Comparison of ENCODE assay signal across 8 mouse cellular contexts in genomic region chr9:28402770-28403650, GRCm38 (mm10).
DNase-seq lines count a peak whose midpoint lies in the region; ATAC-seq and TF ChIP-seq lines count a peak whose summit lies in the region.

No protein-coding gene starts in this region.

- H3K4me3 ChIP-seq in kidney, adult 2 months (ENCODE audit: insufficient read depth, low read depth, low read length) = no peak overlapping the region
- H3K4me3 ChIP-seq in forebrain, embryonic 16.5 days (replicated peaks; ENCODE audit: low read length) = peak overlapping the region; percentile 62
- H3K4me3 ChIP-seq in intestine, embryonic 14.5 days (ENCODE audit: low read depth, low read length) = peak overlapping the region; percentile 48
- H3K4me3 ChIP-seq in liver, embryonic 15.5 days (replicated peaks) = no peak overlapping the region

- peak overlapping the region; percentile 99 for H3K4me2 ChIP-seq in forebrain, embryonic 16.5 days (ENCODE audit: low read length)
- peak overlapping the region; percentile 95 for H3K4me2 ChIP-seq in intestine, embryonic 14.5 days (ENCODE audit: low read length)
- H3K4me2 ChIP-seq in liver, embryonic 15.5 days = peak overlapping the region; percentile 39

- DNase-seq in kidney, postnatal 10 days = peak; percentile 41
- DNase-seq in kidney, adult 2 months = no peak
- DNase-seq in cerebellum, adult 18-20 months = peak; percentile 74 to 84
- peak; percentile 67 for DNase-seq in intestine, embryonic 14.5 days (ENCODE audit: low spot score)
- DNase-seq in right cerebral cortex, postnatal 25 days = peak; percentile 78
- DNase-seq in spleen, postnatal 36 days (ENCODE audit: low spot score in 2 of 2) = no peak

- H3K36me3 ChIP-seq in kidney, adult 2 months (ENCODE audit: control insufficient read depth, insufficient read depth, low read length) = no peaks in the 10 kb centered on the region
- no peaks in the 10 kb centered on the region for H3K36me3 ChIP-seq in forebrain, embryonic 16.5 days (ENCODE audit: control insufficient read depth, insufficient read depth)
- H3K36me3 ChIP-seq in intestine, embryonic 14.5 days (ENCODE audit: control insufficient read depth, insufficient read depth, low read length) = no peaks in the 10 kb centered on the region
- H3K36me3 ChIP-seq in liver, embryonic 15.5 days (replicated peaks) = no peaks in the 10 kb centered on the region

- no peaks in the 10 kb centered on the region for H3K4me1 ChIP-seq in kidney, adult 2 months (ENCODE audit: control insufficient read depth, insufficient read depth, low read length)
- H3K4me1 ChIP-seq in forebrain, embryonic 16.5 days (replicated peaks; ENCODE audit: control insufficient read depth, insufficient read depth, low read length) = peaks cover 23% of the 10 kb centered on the region
- H3K4me1 ChIP-seq in intestine, embryonic 14.5 days (replicated peaks; ENCODE audit: control insufficient read depth, insufficient read depth, low read length) = no peaks in the 10 kb centered on the region
- no peaks in the 10 kb centered on the region for H3K4me1 ChIP-seq in liver, embryonic 15.5 days (replicated peaks)

- H3K27me3 ChIP-seq in kidney, adult 2 months (replicated peaks; ENCODE audit: control insufficient read depth, insufficient read depth, low read length) = no peaks in the 10 kb centered on the region; the same call in 1 of the 2 replicates
- H3K27me3 ChIP-seq in forebrain, embryonic 16.5 days (replicated peaks; ENCODE audit: control insufficient read depth, insufficient read depth, low read length) = no peaks in the 10 kb centered on the region
- H3K27me3 ChIP-seq in intestine, embryonic 14.5 days (replicated peaks; ENCODE audit: control insufficient read depth, insufficient read depth, low read length) = peaks cover 37% of the 10 kb centered on the region
- peaks cover 32% of the 10 kb centered on the region for H3K27me3 ChIP-seq in liver, embryonic 15.5 days

- no peak for TF ChIP-seq CTCF in kidney, adult 2 months (conservative IDR thresholded peaks at IDR 0.05; ENCODE audit: insufficient read depth, insufficient read length, low read depth, low read length)

- no peak overlapping the region for H3K27ac ChIP-seq in kidney, adult 2 months (ENCODE audit: insufficient read depth, low read depth, low read length)
- no peak overlapping the region for H3K27ac ChIP-seq in forebrain, embryonic 16.5 days (ENCODE audit: low read length)
- no peak overlapping the region for H3K27ac ChIP-seq in intestine, embryonic 14.5 days (ENCODE audit: low read depth)
- H3K27ac ChIP-seq in liver, embryonic 15.5 days (replicated peaks) = no peak overlapping the region

- peak; percentile 81 for ATAC-seq in forebrain, embryonic 16.5 days
- ATAC-seq in intestine, embryonic 14.5 days (replicated peaks; ENCODE audit: low FRiP score, low TSS enrichment, low read depth) = peak; percentile 61
- no peak for ATAC-seq in liver, embryonic 15.5 days (ENCODE audit: insufficient read depth)

- no peaks in the 10 kb centered on the region for H3K9me3 ChIP-seq in forebrain, embryonic 16.5 days (ENCODE audit: control insufficient read depth, low read length)
- H3K9me3 ChIP-seq in intestine, embryonic 14.5 days (ENCODE audit: control insufficient read depth, low read length) = no peaks in the 10 kb centered on the region
- H3K9me3 ChIP-seq in liver, embryonic 15.5 days (replicated peaks) = no peaks in the 10 kb centered on the region

- H3K9ac ChIP-seq in forebrain, embryonic 16.5 days (replicated peaks; ENCODE audit: low read depth, low read length) = peak overlapping the region; percentile 58
- H3K9ac ChIP-seq in intestine, embryonic 14.5 days (ENCODE audit: low read length) = peak overlapping the region; percentile 31; the same call in 1 of the 2 replicates
- H3K9ac ChIP-seq in liver, embryonic 15.5 days = no peak overlapping the region

- no peak for TF ChIP-seq POLR2A in kidney, adult 2 months (IDR thresholded peaks at IDR 0.05; ENCODE audit: low read depth, low read length)

- WGBS in kidney, adult 2 months = 2% methylated on average over 56 of the region's 56 CpGs
- WGBS in forebrain, embryonic 16.5 days = 1% methylated on average over 55 of the region's 56 CpGs
- 2% methylated on average over 56 of the region's 56 CpGs for WGBS in intestine, embryonic 14.5 days
- WGBS in liver, embryonic 15.5 days (ENCODE audit: insufficient replicate concordance) = 1% methylated on average over 55 of the region's 56 CpGs

Comparison
In these comparisons a context has a peak if more than half of its experiments do, and no peak if none do; other contexts are left out.
1. DNase-seq: peak in kidney, postnatal 10 days (single experiment), cerebellum, adult 18-20 months (2 of 2), intestine, embryonic 14.5 days (single experiment) and right cerebral cortex, postnatal 25 days (single experiment); none in kidney, adult 2 months (single experiment) and spleen, postnatal 36 days (0 of 2).
2. H3K4me3 ChIP-seq: peak in forebrain, embryonic 16.5 days (single experiment) and intestine, embryonic 14.5 days (single experiment); none in kidney, adult 2 months (single experiment) and liver, embryonic 15.5 days (single experiment).
3. H3K4me2 ChIP-seq: peak in every context shown above with its lines; median percentile 99 in forebrain, embryonic 16.5 days; 95 in intestine, embryonic 14.5 days; 39 in liver, embryonic 15.5 days.